Mouse (Mus musculus) embryonic facial prominence, embryonic 15.5 days (tissue): ENCODE results near the gene Dusp23. TPM values are rescaled to one million over a fixed set of nuclear protein-coding genes. Genes with fewer than 3 reads are reported as not detected.

Source experiments
- ATAC-seq: fragments of 200-750 bp; cut with Nextera tagmentation; 2 replicates; pipeline ENCODE4 v1.8.0; 2017; ENCODE audit warnings: low read depth, moderate TSS enrichment; ENCODE audit not compliant: insufficient number of reproducible peaks, low FRiP score, low TSS enrichment
- H3K27ac ChIP-seq: fragments of 300-500 bp; sonication (generic); replicated peaks from 2 replicates; pipeline ENCODE4 v1.5.1; 2015; ENCODE audit warnings: mild to moderate bottlenecking, inconsistent platforms
- H3K27me3 ChIP-seq: fragments of 300-500 bp; sonication (generic); 2 replicates; pipeline ENCODE4 v1.6.1; 2015; ENCODE audit warnings: inconsistent platforms
- H3K36me3 ChIP-seq: fragments of 300-500 bp; sonication (generic); 2 replicates; pipeline ENCODE4 v1.6.1; 2015; ENCODE audit warnings: mild to moderate bottlenecking, inconsistent platforms
- H3K4me1 ChIP-seq: fragments of 300-500 bp; sonication (generic); 2 replicates; pipeline ENCODE4 v1.6.1; 2015; ENCODE audit warnings: inconsistent platforms
- H3K4me2 ChIP-seq: fragments of 300-500 bp; sonication (generic); replicated peaks from 2 replicates; pipeline ENCODE4 v1.6.1; 2015; ENCODE audit warnings: mild to moderate bottlenecking, inconsistent platforms
- H3K4me3 ChIP-seq: fragments of 300-500 bp; sonication (generic); replicated peaks from 2 replicates; pipeline ENCODE4 v1.5.1; 2015; ENCODE audit warnings: mild to moderate bottlenecking, inconsistent platforms
- H3K9ac ChIP-seq: fragments of 300-500 bp; sonication (generic); 2 replicates; pipeline ENCODE4 v1.6.1; 2015; ENCODE audit warnings: inconsistent platforms
- H3K9me3 ChIP-seq: fragments of 300-500 bp; sonication (generic); replicated peaks from 2 replicates; pipeline ENCODE4 v1.6.1; 2016; ENCODE audit warnings: inconsistent platforms
- WGBS: fragments of 180-500 bp; shearing (Covaris S2); methylation state at CpG from one replicate; pipeline ENCODE4 v1.1.7; 2015; 5-methylcytosine and 5-hydroxymethylcytosine counted together
- polyA plus RNA-seq: library from polyadenylated mRNA; unstranded; fragments of >200 nt; fragmentation: Nextera tagmentation; extraction: Ambion mirVana; gene quantifications from 2 replicates; pipeline ENCODE4 v1.2.1, GENCODE M21; 2015

Dusp23 gene
- polyA plus RNA-seq, 1 experiment from 2014 or later, result 13.4 TPM

DNA sequence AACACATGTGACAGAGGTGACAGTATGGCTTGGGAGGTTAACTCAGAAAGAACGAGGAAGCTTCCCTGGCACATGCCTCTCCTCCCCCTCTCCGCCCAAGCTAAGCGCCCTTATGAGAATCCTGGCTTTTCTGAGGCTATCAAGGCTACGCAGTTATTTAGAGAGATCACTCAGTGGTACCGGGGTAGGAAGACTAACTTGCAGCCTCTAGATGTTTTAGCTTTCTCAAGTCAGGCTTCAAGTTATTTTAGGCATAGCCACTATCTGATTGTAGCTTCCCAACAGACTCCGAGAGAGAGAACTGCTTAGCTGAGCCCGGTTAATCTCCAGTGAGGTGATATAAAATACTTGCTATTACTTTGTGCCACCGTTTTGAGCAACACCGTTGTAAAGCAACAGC lies 16.6 kb upstream of the Dusp23 start:
- WGBS, result 84% methylated on average over 9 of the region's 9 CpGs
- Histone ChIP-seq H3K36me3 (no peaks in the 10 kb centered on the region), H3K9ac (no peak overlapping the region), H3K4me3 (no peak overlapping the region), H3K4me1 (no peaks in the 10 kb centered on the region), H3K9me3 (no peaks in the 10 kb centered on the region), H3K4me2 (no peak overlapping the region), H3K27ac (no peak overlapping the region), H3K27me3 (no peaks in the 10 kb centered on the region)
- no peak for ATAC-seq

DNA sequence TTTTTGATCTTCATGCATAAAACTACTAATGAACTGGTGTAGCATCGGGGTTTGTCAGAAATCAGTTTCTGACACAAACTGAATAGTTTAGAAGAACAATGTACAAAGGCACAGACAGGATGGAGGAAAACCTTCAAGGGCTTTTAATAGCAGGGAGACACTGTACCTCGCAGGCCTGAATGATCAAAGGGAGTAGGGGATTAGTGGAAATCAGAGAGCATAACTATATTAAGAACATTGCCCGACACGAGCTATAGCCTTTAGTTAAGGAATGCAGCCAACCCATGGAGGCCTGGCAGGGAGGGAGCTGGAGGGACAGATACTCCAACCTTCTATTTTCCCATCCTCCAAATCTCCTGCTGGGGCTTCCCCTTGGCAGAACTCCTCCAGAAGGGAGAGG lies 14.5 kb upstream of the Dusp23 start:
- 13% methylated on average over 4 of the region's 4 CpGs for WGBS
- no peak for ATAC-seq
- Histone ChIP-seq H3K4me2 (no peak overlapping the region), H3K9ac (no peak overlapping the region), H3K4me3 (no peak overlapping the region), H3K9me3 (no peaks in the 10 kb centered on the region), H3K4me1 (no peaks in the 10 kb centered on the region), H3K27ac (no peak overlapping the region), H3K36me3 (no peaks in the 10 kb centered on the region), H3K27me3 (no peaks in the 10 kb centered on the region)

DNA sequence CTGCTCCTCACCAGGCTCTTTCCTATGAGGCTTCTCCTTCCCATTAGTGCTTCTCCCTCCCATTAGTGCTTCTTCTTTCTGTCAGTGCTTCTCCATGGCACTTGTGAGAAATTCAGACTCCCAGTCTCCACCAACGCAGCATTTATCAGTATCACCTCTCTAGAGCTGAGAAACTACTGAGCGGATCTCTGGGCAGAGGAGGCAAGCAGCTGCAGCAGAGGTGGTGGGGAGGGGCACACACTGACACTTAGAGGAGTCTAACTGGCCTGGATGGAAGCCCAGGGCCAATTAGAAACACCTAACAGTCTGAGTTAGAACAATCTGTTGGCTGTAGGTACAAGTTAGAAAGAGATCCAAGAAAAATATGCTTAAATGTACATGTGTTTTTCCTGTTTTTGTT lies 6.0 kb upstream of the Dusp23 start:
- no peak overlapping the region for H3K27ac ChIP-seq
- H3K4me1 ChIP-seq, result no peaks in the 10 kb centered on the region
- H3K4me3 ChIP-seq, result no peak overlapping the region
- 51% methylated on average over 2 of the region's 2 CpGs for WGBS
- H3K27me3 ChIP-seq, result no peaks in the 10 kb centered on the region
- no peak overlapping the region for H3K9ac ChIP-seq
- H3K4me2 ChIP-seq, result no peak overlapping the region
- H3K9me3 ChIP-seq, result no peaks in the 10 kb centered on the region
- H3K36me3 ChIP-seq, result no peaks in the 10 kb centered on the region
- ATAC-seq, result 0 out of 2 replicates have a peak, but pooled peaks have one; percentile 29

DNA sequence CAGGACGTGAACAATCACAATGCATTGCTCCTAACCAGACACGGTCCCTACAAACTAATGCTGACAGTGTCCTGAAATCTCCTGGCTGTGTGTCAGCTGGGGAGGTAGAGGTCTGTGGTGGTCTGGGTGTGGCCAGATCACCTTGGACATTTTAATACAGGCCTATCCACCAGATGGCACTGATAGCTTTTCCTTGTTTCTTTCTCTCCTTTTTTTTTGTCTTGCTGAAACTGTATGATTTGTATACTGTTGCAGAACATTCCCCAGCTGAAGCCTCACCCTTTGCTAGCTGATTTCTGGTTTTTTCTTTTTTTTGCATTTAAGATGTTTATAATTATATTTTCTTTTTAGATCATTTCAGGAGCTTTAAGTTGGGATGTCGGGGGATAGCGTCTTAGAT lies 5.0 kb upstream of the Dusp23 start:
- no peaks in the 10 kb centered on the region for H3K36me3 ChIP-seq
- H3K27me3 ChIP-seq, result no peaks in the 10 kb centered on the region
- H3K9ac ChIP-seq, result no peak overlapping the region
- no peaks in the 10 kb centered on the region for H3K9me3 ChIP-seq
- no peak overlapping the region for H3K4me2 ChIP-seq
- no peak overlapping the region for H3K4me3 ChIP-seq
- no peak for ATAC-seq
- H3K27ac ChIP-seq, result no peak overlapping the region
- WGBS, result 59% methylated on average over 4 of the region's 4 CpGs
- no peaks in the 10 kb centered on the region for H3K4me1 ChIP-seq

DNA sequence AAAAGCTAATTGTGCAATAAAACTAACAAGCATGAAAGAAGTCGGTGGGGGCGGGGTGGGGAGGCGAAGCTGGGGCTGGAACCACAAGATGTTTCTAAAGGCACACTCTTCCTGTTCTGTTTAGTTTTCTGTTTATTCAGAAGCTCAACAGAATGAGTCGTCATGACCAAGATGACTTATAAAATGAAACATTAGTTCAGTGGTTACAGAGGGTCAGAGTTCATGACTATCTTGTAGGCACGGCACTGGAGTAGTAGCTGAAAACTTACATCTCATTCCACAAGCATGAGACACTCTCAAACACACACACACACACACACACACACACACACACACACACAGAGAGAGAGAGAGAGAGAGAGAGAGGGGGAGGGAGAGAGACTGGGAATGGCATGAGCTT lies 3.5 kb upstream of the Dusp23 start:
- 72% methylated on average over 5 of the region's 5 CpGs for WGBS
- no peaks in the 10 kb centered on the region for H3K4me1 ChIP-seq
- no peaks in the 10 kb centered on the region for H3K9me3 ChIP-seq
- no peak overlapping the region for H3K27ac ChIP-seq
- no peak for ATAC-seq
- no peaks in the 10 kb centered on the region for H3K27me3 ChIP-seq
- H3K4me3 ChIP-seq, result no peak overlapping the region
- no peaks in the 10 kb centered on the region for H3K36me3 ChIP-seq
- H3K4me2 ChIP-seq, result no peak overlapping the region
- no peak overlapping the region for H3K9ac ChIP-seq

DNA sequence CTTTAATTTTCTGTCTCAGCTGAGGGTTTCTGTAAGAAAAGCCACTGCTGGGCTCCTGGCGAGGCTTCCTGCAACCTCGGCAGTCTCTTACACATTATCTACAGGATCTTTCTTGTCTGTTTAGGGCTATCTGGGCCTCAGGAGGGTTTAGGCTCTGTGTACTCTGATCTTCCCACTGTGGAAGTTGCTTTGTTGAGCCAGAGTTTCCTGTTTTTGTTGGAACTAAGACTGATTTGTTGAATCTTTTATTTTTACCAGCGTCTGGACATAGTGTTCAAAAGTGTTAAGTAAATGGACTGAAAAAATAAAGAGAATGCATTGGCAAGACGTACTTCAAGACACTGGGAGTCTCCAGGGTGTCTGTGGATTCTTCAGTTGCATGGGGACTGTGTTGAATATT lies 2.5 kb upstream of the Dusp23 start:
- H3K4me1 ChIP-seq, result no peaks in the 10 kb centered on the region
- H3K4me3 ChIP-seq, result no peak overlapping the region
- H3K4me2 ChIP-seq, result no peak overlapping the region
- H3K27ac ChIP-seq, result 0 out of 2 replicates have a peak overlapping the region, but pooled peaks have one; percentile 17
- no peaks in the 10 kb centered on the region for H3K27me3 ChIP-seq
- no peak overlapping the region for H3K9ac ChIP-seq
- H3K9me3 ChIP-seq, result no peaks in the 10 kb centered on the region
- ATAC-seq, result no peak
- H3K36me3 ChIP-seq, result no peaks in the 10 kb centered on the region
- 38% methylated on average over 4 of the region's 4 CpGs for WGBS

DNA sequence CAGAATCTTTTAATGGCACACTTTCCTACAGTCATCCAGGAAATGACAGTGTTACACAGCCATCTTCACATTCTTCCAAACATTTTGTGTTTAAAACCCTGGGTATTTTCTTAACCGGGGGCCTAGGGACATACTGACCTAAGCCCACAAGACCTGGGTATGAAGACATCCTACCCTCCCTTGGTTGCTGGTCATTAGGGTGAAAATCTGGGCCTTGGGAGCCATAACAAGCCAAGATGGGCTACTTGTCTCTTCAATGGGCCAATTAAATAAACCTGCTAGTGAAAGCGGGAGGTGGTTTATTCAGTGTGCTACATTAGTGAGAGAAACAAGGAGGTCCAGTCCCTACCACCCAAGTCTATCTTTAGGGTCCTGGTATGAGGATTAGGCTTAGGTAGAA lies 1.4 kb upstream of the Dusp23 start:
- 80% methylated on average over 2 of the region's 2 CpGs for WGBS
- Histone ChIP-seq H3K27ac (no peak overlapping the region), H3K4me2 (no peak overlapping the region)

DNA sequence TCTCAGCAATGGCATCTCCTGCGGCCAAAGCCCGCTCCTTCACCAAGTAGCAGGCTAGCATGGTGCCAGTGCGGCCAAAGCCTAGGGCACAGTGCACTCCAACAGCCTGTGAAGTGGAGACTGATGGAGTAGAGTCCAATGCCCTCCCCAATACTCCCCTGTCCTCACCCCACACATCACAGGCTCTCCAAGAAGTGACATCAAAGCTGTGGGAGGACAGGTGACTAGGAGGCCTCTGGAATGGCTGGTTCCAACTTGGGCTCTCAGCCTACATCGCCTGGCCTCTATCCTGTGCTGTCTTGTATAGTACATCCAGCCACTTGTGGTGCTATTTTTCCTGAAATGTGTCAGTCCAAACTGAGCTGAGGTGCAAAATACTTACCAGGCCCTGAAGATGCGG lies 1.0 kb downstream of the Dusp23 start:
- H3K4me1 ChIP-seq, result peaks cover 9% of the 10 kb centered on the region; the same call in 1 of the 2 replicates
- no peak overlapping the region for H3K4me2 ChIP-seq
- ATAC-seq, result no peak
- H3K9ac ChIP-seq, result no peak overlapping the region
- WGBS, result 82% methylated on average over 5 of the region's 5 CpGs
- no peaks in the 10 kb centered on the region for H3K36me3 ChIP-seq
- H3K27ac ChIP-seq, result no peak overlapping the region
- H3K9me3 ChIP-seq, result no peaks in the 10 kb centered on the region
- no peak overlapping the region for H3K4me3 ChIP-seq
- no peaks in the 10 kb centered on the region for H3K27me3 ChIP-seq

More for the DNA sequence above, 1.4 kb upstream of the Dusp23 start:
- Histone ChIP-seq H3K4me3 (no peak overlapping the region), H3K27me3 (no peaks in the 10 kb centered on the region), H3K9me3 (no peaks in the 10 kb centered on the region), H3K36me3 (no peaks in the 10 kb centered on the region), H3K9ac (no peak overlapping the region), H3K4me1 (peaks cover 9% of the 10 kb centered on the region; the same call in 1 of the 2 replicates)
- no peak for ATAC-seq

DNA sequence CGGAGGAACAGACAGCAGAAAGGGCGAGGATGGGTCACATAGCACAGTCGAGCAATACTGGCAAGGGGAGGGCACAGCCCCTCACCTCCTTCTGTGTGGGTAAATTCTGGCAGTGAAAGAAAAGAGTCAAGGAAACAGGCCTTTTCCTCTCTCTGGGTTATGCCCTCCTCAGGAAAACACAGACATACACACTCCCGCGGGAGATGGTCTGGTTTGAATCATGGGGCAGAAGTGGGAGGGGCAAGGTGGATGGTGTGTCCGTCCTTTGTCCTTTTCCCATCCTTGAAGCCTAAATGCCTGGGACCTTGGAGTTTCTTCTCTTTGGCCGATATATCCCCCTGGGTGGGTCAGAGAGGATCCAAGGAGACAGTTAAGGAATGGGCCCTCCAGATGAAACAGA lies 2.9 kb downstream of the Dusp23 start:
- H3K36me3 ChIP-seq, result no peaks in the 10 kb centered on the region
- WGBS, result 31% methylated on average over 7 of the region's 7 CpGs
- no peak for ATAC-seq
- H3K4me2 ChIP-seq, result no peak overlapping the region
- no peaks in the 10 kb centered on the region for H3K27me3 ChIP-seq
- no peak overlapping the region for H3K27ac ChIP-seq
- H3K9me3 ChIP-seq, result no peaks in the 10 kb centered on the region
- H3K9ac ChIP-seq, result no peak overlapping the region
- peaks cover 9% of the 10 kb centered on the region; the same call in 1 of the 2 replicates for H3K4me1 ChIP-seq
- H3K4me3 ChIP-seq, result no peak overlapping the region

DNA sequence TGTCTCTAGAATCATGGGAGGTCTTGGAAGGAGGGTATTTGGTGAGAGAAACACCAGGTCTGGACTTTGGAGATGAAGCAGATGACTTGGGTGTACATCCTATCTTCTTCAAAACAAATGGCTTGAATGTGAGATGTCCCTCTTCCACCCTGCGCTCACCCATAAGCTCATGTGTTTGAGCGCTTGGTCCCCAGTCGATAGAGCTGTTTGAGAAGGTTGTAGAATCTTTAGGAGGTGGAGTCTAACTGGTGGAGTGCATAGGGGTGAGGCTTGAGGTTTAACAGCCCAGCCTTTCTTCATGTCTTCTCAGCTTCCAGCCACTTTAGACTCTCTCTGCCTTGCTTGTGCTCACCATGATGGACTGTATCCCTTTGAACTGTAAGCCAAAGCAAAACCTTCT lies 6.5 kb downstream of the Dusp23 start:
- no peaks in the 10 kb centered on the region for H3K27me3 ChIP-seq
- H3K9ac ChIP-seq, result no peak overlapping the region
- no peak overlapping the region for H3K4me3 ChIP-seq
- no peak overlapping the region for H3K27ac ChIP-seq
- H3K36me3 ChIP-seq, result no peaks in the 10 kb centered on the region
- WGBS, result 94% methylated on average over 3 of the region's 3 CpGs
- no peak for ATAC-seq
- no peaks in the 10 kb centered on the region for H3K9me3 ChIP-seq
- H3K4me2 ChIP-seq, result no peak overlapping the region
- H3K4me1 ChIP-seq, result peaks cover 9% of the 10 kb centered on the region; the same call in 1 of the 2 replicates

DNA sequence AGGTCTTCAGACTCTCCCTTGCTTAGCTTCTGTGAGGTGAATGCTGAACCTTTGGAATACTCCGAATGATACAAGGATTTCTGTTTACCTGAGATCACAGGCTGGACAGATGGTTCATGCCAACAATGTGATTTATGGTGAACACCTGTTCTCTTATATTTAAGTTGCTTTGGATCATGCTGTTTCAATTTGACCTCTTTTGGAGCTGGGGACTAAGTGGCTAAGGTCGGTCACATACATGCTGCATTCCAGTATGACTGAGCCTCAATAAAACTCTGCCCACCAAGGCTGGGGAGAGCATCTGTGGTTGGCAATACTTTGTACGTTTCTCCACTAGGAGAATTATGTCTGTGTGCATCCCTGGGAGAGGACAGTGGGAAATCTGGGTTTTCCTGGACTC lies 8.7 kb downstream of the Dusp23 start:
- no peaks in the 10 kb centered on the region for H3K9me3 ChIP-seq
- H3K27me3 ChIP-seq, result no peaks in the 10 kb centered on the region
- no peak overlapping the region for H3K27ac ChIP-seq
- H3K4me2 ChIP-seq, result no peak overlapping the region
- H3K36me3 ChIP-seq, result no peaks in the 10 kb centered on the region
- WGBS, result 71% methylated on average over 3 of the region's 3 CpGs
- no peaks in the 10 kb centered on the region for H3K4me1 ChIP-seq
- H3K9ac ChIP-seq, result no peak overlapping the region
- no peak overlapping the region for H3K4me3 ChIP-seq
- ATAC-seq, result no peak

DNA sequence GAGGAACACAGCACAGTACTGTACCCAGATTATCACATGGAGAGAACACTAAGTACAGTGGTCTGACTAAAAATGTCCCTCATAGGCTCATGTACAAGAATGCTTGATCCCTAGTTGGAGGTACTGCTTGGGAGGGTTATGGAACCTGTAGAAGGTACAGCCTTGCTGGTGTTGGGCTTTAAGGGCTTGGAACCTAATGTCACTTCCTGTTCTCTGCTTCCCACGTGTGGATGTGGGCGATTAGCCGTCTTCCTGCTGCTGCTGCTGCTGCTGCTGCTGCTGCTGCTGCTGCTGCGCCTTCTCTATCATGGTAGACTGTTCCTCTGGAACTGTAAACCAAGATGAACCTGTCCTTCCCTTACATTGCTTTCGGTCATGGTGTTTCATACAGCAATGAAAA lies 9.2 kb downstream of the Dusp23 start:
- no peaks in the 10 kb centered on the region for H3K36me3 ChIP-seq
- no peak overlapping the region for H3K9ac ChIP-seq
- no peak overlapping the region for H3K27ac ChIP-seq
- ATAC-seq, result no peak
- H3K4me2 ChIP-seq, result no peak overlapping the region
- H3K27me3 ChIP-seq, result no peaks in the 10 kb centered on the region
- H3K4me3 ChIP-seq, result no peak overlapping the region
- no peaks in the 10 kb centered on the region for H3K9me3 ChIP-seq
- no peaks in the 10 kb centered on the region for H3K4me1 ChIP-seq
- WGBS, result 62% methylated on average over 5 of the region's 5 CpGs
